Mouse (Mus musculus) adrenal gland, postnatal 4 days (tissue): ENCODE data around the gene H2afy. TPM values are rescaled to one million over a fixed set of nuclear protein-coding genes. Genes with fewer than 3 reads are reported as not detected.

ENCODE experiments used
- DNase-seq, 2 experiments: peaks; one replicate each; pipeline ENCODE4 v3.0.0; 2021 to 2022; ENCODE audit warnings: low spot score in 2 of 2, mixed read lengths in 2 of 2
- total RNA-seq, 2 experiments: library from RNA; stranded (reverse); gene quantifications; 2 replicates each; pipeline ENCODE4 v1.2.3; 2021

The H2afy gene
- total RNA-seq, 2 experiments from 2014 or later, result 164 to 176 TPM

DNA sequence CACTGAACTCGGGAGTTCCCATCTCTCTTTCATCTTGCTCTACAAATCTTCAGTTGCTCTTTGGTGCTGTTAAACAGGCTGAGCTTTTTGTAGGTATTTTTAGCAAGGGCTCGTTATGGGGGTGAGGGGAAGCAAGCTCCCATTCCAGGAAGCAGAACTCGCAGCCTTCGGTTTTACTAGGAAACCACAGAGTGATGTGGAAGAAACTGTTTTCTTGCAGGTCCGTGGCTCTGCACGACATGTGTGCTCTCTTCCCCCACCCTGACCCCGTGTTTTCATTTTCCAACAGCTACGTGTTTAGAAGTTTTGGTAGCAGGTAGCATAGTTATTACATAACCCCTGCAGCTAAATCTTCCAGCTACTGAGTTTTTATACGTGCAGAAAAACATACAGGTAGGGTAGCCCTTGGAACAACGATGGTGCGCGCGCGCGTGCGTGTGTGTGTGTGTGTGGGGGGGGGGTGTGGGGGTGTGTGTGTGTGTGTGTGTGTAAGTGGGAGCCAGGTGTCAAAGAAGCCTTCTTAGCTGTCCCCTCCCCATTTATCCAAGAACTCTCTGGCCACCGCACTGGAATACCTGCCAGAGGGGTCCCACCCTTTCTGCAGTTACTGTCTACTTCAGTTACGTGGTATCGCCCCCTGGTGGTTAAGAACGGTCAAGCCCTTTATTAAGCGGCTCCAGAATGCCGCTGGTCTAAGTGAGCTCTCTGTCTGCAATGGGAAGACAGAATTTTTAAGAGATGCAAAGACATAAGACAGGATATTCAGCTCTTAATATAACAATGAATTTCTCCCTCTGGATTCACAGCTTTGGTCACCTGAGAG lies 15.5 kb upstream of the H2afy start:
- peak in 1 of 2 experiments; percentile 33 for DNase-seq

DNA sequence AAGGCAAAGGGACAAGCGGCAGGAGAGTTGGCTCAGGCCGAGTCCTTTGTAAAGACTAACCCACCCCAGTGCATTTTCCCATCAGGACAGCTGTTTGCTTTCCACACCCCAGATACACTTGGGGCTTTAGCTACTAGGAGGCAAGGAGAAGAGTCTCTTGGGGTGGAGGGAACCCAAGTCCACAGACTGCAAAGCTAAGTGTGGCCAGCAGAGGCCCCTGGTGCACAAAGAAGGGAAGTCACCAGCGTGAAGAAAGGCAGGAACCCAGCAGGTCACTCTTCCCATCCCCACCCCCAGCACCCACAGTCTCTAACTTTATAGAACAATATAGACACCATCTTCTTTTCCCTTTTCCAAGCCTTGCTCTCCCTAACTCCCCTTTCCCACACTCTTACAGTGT lies 9.4 kb upstream of the H2afy start:
- DNase-seq, result no peak

DNA sequence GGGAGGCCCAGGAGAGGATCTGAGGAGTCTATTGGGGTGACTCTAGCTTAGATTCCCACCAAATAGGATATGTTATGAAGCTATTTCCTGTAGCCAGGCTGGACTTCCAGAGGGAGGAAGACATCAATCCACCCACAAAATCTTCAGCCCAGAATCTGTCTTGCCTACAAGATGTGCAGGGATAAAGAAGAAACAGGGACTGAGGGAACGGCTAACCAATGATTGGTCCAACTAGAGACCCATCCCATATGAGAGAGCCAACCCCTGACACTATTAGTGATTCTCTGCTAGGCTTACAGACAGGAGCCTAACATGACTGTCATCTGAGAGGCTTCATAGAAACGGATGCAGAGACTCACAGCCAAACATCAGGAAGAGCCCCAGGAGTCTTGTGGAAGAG lies 7.9 kb upstream of the H2afy start:
- DNase-seq, result no peak

DNA sequence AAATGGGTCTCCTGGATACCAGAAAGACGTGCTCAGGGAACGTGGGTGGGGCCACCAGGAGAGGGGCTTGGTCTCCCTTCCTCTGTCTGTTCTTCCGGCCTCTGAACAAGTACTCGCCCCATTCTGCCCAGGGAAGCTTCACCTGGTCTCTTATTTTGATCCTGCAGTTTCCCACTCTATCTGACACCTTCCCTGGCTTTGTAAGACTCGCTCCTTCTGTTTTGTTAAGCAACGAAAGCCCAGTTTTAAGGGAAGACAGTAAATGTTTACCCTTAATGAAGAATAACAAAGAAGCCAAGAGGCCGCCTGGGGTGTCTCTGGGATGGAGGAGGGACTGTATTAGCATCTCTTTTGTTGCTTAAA lies 7.0 kb upstream of the H2afy start:
- no peak for DNase-seq

DNA sequence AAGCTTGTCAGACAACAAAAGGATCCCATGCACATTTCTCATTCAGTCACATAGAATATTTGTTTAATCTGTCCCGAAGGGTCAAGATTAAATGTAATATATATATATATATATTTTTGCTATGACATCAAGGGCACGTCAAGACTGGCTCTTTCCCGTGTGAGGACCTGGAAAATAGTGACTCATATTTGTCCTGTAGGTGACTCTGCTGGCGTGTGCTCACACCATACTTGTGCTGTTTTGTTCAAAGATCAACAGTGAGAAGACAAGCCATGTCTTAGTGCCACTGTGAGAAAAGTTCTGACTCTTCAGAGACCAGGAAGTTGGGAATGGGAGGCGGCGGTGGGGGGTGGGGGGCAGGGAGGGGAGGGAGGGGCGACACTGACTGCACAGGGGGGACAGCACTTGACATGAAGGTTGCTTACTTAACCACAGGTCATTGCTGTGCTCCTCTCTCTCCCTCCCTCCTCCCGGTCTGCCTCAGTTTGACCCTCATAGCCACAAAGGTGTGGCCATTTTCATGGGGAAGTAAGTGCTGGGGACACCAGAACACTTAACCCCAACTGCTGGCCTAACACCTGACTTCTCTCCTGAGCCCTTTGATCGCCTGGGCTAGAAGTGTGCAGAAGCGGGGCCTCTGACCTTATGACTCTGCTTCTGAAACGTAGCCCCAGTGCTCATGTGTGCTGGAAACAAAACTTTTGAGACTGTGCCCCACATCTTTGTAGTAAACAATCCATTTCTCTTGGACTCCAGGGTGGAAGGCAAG lies 6.4 kb upstream of the H2afy start:
- DNase-seq, result no peak

DNA sequence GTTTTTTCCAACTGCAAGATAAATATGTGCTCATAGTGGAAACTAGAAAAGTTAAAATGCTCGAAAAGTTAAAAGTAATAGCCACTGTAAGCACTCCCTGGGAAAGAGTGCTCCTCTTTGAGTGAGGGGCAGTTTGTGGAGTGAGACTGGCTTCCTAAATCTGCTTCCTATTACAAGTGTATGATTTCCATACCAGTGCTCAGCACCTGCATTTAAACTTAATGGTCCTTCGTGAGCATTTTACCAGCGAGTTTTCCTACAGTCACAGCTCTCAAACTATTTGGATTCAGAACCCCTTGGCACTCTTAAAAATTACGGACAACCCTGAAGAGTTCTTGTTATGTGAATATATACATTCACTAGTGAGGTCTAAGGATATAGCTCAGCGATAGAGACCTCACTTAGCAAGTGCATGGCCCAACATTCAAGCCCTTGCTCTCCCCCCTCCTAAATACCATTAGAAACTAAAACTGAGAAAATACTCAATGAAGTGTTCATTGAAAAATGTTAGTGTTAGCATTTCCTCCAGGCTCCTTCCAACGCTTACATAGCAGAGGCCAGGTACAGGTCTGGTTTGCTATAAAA lies 3.1 kb upstream of the H2afy start:
- DNase-seq, result no peak

DNA sequence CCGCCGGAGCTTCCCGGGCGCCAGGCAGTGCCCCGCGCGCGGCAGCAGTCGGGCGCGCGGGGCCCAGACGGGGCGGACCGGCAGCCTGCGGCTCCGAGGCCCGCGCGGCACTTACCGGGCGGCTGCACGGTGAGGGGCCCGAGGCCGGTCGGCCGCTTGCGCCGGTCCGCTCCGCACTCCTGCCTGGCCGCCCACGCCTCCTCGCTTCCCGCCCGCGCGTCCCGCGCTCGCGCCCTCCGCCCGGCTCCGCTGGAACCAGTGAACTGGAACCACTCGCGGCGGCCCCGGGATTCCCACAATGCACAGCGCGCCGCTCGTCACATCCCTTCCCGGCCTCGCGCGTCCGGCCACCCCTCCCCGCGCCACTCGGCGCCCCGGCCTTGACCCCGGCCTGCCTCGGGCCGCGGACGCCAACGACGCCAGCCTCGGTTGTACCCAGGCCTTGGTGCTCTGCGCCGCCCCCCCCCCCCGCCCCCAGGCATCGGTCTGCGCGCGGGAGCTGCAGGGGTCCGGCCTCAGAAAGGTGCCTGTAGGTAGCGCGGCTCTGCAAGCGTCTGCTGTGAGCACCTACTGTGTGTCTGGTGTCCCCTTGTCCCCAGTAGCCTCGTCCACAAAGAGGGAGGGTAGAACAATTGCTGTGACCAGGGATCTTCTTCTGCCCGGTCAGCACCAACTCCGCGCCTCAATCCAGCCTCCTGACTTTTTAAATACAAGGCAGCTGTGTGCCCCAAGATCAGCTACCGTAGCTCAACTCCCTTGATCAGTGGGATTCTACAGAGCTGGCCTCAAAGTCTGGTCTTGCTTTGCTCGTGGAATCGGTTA lies 719 bp downstream of the H2afy start:
- DNase-seq, result peak; percentile 80 to 87

DNA sequence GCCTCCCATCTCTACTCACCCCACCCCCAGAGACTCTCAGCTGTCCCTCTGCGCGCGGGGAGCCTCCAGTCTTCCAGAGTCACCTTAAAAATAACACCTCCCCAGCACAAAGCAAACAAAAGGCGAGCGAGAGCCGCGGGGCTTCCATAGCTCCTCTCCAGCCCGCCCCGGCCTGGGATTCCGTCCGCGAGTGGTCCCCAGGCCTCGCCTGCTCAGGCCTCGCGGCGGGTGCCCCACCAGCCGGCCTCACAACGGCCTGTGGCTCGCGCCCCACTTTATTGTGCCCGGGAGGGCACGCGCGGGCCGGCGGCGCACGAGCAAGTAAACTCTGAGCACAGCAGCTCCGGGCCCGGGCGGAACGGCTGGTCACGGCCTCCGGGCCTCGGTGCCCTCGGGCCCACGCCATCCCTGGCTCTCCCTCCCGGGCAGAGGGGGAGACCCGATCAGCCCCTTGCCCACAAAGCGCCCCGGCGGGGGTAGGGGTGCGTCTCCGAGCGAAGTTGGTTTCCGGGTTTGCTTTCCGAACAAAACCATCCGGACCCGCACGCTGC lies 1.5 kb downstream of the H2afy start:
- peak in 1 of 2 experiments; percentile 24 for DNase-seq

DNA sequence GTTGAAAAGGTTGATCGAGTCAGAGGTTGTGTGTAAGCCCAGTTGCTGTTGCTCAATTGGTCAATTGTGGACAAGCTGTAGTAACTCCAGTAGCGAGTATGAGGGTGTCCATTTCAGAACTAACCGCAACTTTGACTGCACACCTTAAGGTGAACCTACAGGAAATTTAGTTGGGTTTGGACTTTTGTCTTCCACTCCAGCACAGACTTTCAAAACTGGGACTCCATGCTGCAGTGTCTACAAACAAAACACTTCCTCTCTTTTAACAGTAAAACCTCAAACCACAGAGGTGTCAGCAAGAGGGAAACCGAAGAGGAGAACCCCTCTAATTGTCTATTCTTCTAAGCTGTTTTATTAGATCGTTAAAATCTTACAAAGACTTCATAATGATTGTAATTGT lies 2.1 kb downstream of the H2afy start:
- DNase-seq, result no peak

DNA sequence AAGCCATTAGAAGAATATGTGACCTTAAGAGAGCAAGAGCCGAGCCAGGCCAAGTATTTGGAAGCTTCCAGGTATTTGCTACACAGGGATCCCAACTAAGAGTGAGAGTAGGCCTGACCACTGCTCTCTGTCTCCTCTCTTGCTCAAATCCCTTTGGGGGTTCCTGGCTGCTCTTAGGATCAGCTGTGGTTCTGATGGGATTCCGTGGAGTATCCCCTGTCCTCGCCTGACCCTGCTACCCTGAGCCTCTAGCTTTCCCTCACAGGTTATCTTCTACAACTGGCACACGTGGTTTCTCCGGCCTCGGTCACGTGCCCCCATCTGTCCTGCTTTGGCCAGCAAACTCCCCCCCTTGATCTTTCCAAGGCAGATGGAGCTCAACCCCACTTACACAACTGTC lies 3.2 kb downstream of the H2afy start:
- no peak for DNase-seq

DNA sequence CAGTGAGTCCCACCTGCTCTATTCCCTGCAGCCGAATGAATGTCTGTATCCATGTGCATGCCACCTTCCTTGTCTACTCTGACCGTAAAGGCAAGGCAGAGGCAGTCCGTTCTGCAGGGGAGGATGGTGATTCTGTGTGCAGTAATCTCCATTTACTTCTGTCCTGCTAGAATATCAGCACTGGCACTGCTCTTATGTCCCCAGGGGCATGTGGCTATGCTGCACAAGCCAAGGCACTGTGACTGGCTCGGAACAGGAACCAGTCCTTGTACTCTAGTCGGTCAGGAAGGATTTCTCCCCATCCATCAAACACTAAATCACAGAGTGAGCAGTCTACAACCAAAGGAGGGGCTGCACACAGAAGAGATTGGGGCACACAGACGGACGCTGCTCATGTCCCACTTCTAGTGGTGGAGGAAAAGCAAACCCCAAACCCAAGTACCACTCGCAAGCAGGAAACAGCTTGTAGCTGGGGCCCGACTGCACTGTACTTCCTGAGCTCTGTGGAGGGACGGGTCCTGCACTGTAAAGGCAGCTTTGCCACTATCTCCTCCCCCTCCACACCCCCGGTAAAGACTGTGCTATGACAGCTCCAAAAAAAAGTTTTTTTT lies 3.7 kb downstream of the H2afy start:
- no peak for DNase-seq

DNA sequence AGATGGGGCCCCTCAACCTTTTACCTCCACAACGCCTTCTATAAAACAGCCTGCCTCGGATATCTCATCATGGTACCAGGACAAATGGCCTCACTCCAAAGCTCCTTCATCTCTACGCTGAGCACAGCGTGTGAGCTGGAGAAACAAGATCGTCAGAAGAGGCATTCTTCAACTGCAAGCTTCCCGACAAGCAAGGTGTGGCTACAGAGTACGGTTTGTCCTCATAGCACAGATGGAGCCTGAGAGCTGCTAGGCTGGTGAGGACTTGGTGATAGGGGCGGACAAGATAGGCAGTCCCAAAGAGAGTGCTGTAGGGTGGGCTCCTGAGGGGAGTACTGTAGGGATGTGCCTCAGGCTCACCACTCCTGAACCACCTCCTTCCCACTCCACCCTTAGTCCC lies 5.6 kb downstream of the H2afy start:
- no peak for DNase-seq

DNA sequence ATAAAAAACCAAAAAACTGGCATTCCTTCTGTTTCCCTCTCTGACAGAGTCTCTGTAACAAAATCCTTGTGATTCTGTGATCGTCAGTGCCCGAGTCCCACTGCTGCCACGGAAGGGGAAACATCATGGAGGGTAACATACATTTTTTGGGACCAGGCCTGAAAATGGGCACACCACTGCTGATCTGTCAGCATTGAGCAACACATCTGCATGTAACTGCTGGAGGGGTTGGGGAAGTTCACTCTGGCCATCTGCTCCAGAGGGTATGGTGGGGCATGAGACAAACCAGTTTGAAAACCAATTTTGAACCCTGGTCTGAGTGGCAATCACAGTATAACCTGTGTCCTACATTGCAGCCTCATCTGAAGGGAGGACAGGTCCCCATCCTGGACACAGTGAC lies 6.6 kb downstream of the H2afy start:
- no peak for DNase-seq

DNA sequence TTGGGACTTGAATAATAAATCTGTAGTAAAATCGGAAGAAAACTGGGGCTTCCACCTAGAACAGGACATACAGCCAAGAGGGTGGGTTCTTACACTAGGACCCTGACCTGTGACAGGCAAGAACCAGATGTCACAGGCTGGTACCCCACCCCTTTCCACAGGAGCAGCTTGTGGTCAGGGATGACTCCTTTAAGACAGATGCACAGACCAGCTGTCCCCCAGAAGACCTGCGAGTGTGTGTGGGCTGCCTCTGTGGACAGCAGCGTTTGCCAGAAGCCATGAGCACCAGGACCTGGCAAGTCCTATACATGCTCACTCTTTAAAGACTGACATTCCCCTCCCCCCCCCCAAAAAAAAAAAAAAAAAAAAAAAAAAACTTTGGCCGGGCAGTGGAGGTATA lies 7.1 kb downstream of the H2afy start:
- no peak for DNase-seq

DNA sequence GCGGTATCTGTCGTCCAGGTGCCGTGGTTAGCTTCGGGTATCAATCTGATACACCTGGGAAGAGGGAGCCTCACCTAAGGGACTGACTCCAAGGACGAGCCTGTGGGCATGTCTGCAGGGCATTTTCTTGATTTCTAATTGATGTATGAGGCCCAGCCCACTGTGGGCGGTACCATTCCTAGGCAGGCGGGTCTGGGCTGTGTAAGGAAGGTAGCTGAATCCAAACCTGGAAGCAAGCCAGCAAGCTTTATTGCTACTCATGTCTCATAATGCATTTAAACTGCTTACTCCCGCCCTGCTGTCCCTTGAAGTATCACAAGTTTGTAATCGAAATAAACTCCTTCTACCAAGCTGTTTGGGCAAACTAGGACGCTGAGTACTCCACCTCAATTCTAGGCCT lies 10.5 kb downstream of the H2afy start:
- no peak for DNase-seq

DNA sequence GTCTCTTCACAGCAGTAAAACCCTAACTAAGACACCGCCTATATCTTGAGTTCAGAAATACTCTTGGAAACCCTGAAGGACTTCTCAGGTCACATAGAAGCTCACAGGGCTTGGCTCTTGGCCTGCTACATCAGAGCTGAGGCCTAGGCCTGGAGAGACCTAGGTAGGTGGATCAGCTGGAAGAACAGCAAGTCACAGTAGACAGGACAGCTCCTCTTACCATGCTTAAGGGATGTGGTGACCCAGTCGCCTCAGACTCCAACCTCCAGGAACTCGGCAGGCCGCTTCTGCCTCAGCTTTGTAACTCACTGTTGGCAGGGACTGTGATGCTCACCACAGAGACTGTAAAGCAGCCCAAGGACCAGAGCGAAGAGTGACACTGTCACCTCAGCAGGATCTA lies 13.1 kb downstream of the H2afy start:
- no peak for DNase-seq

DNA sequence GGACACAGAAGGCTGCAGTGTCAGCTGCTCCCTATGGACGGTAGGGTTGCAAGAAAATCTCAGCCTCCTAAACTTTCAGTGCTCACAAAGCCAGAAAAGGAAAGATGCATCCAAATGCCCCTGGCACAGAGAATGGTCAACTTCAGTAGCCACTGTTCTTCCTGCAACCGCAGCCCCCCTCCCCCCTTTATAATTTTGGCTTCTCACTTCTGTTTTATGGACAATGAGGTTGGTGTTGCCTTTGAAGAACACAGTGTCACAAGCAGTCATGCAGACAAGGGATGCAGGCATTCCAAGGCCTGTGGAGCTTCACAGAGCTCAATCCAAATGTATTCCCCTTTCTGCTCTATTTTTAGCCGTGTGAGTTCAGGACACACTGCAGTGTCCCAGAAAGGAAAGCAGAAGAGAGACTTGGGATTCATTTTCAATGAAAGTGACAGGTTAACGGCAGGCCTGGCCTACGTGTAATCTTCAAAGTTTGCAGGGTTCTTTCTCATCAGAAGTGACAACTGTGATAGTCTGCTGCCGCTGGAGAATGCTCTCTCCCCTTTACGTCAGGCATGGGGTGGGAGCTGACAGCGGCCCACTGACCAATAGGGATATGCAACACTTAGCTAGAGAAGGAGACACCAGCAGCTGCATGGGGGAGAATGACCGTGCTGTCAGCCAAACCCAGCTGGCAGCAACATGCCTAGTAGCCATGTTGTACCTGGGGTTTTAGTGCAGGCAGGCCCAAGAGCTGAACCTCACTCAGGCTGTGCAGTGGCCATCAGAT lies 18.0 kb downstream of the H2afy start:
- DNase-seq, result no peak

DNA sequence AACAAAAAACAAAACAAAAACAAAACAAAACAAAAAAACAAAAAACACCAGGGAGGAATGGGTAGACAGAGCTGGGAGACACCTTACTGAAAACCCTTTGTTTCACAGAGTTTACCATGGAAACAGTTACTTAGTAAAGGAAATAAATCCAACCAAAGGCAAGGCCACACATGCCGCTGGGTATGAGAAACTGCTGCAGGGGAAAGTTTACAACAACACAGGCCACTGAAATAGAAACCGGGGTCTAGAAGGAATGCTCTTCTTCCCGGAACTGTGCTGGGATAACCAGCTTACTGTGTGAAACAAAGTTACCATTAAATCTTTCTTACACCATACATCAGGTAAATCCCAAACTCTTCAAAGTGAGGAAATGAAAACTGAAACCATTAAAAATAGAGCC lies 20.3 kb downstream of the H2afy start:
- no peak for DNase-seq

DNA sequence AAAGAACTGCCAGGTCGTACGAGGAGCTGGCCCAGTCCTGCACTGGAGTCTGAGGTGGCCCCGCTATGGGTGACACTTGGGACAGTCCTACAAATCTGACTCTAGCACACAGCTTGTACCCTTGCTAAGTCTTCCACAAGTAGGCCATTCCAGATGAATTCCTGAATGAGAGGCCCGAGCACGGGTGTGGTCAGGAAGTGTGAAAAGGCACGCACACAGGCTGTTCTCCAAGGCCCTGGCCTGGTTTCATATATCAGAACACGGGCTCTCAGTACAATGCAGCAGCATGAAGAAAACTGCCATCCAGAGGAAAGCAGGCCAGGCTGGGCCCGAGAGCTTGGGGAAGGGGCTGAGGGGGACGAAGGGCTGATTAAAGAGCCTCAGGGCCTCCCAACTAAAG lies 20.8 kb downstream of the H2afy start:
- no peak for DNase-seq
